Mouse (Mus musculus) C2C12 (cell line): Measurements from ENCODE around the gene Tap2. TPM values are rescaled to one million over a fixed set of nuclear protein-coding genes. Genes with fewer than 3 reads are reported as not detected.

Source experiments
- H3K27me3 ChIP-seq: one replicate; pipeline ENCODE4 v1.6.1; 2011; ENCODE audit not compliant: control insufficient read depth, insufficient read depth, insufficient read length
- H3K36me3 ChIP-seq: one replicate; pipeline ENCODE4 v1.6.1; 2011; ENCODE audit not compliant: control insufficient read depth, insufficient read depth
- H3K4me3 ChIP-seq: one replicate; pipeline ENCODE4 v1.5.1; 2011; ENCODE audit warnings: mild to moderate bottlenecking, control low read depth; ENCODE audit not compliant: poor library complexity, insufficient read depth, severe bottlenecking
- H3K79me2 ChIP-seq: one replicate; pipeline ENCODE4 v1.6.1; 2011; ENCODE audit not compliant: control insufficient read depth, insufficient read depth
- H3K79me3 ChIP-seq: one replicate; pipeline ENCODE4 v1.6.1; 2011; ENCODE audit warnings: low read depth, control low read depth
- H3ac ChIP-seq: one replicate; pipeline ENCODE3; 2011; ENCODE audit warnings: low read depth; ENCODE audit not compliant: control insufficient read depth, insufficient read length
- CEBPB ChIP-seq: IDR thresholded peaks from one replicate; pipeline ENCODE4 v1.6.1; 2011; ENCODE audit warnings: low read depth, mild to moderate bottlenecking, control low read depth, moderate library complexity
- CTCF ChIP-seq: IDR thresholded peaks from one replicate; pipeline ENCODE4 v1.5.1; 2011; ENCODE audit not compliant: control insufficient read depth, insufficient read depth, insufficient read length
- FOSL1 ChIP-seq: IDR thresholded peaks from one replicate; pipeline ENCODE4 v1.8.0; 2011; ENCODE audit warnings: mild to moderate bottlenecking, low read length; ENCODE audit not compliant: poor library complexity, insufficient read depth, severe bottlenecking
- MAX ChIP-seq: IDR thresholded peaks from one replicate; pipeline ENCODE4 v1.6.1; 2011; ENCODE audit warnings: mild to moderate bottlenecking, control low read depth
- MYOD1 ChIP-seq: IDR thresholded peaks from one replicate; pipeline ENCODE4 v1.6.1; 2011; ENCODE audit warnings: low read depth; ENCODE audit not compliant: control insufficient read depth, insufficient read length
- MYOG ChIP-seq: IDR thresholded peaks from one replicate; pipeline ENCODE4 v1.6.1; 2011; ENCODE audit not compliant: control insufficient read depth, insufficient read length; ENCODE audit errors: extremely low read depth
- USF1 ChIP-seq: IDR thresholded peaks from one replicate; pipeline ENCODE4 v1.6.1; 2011; ENCODE audit warnings: low read depth, mild to moderate bottlenecking, control low read depth, moderate library complexity
- polyA plus RNA-seq: library from polyadenylated mRNA; unstranded; fragments of >200 nt; fragmentation: generic; extraction: Trizol; gene quantifications from one replicate; pipeline ENCODE4 v1.2.1, GENCODE M21; 2012; ENCODE audit warnings: missing spikeins

Gene Tap2
- polyA plus RNA-seq, 1 experiment: 0.47 TPM

GRCm38 (mm10) chr17:34240916-34241315, 37.6 kb downstream of the Tap2 start:
- H3K79me3 ChIP-seq: no peaks in the 10 kb centered on the region
- no peaks in the 10 kb centered on the region for H3K79me2 ChIP-seq
- no peak overlapping the region for H3K4me3 ChIP-seq
- no peak for TF ChIP-seq MYOD1
- TF ChIP-seq MAX: no peak
- no peak for TF ChIP-seq CTCF
- no peak for TF ChIP-seq MYOG
- no peak for TF ChIP-seq CEBPB
- TF ChIP-seq USF1: no peak
- no peak for TF ChIP-seq FOSL1
- H3K27me3 ChIP-seq: peaks cover 6% of the 10 kb centered on the region
- H3K36me3 ChIP-seq: no peaks in the 10 kb centered on the region
- no peak overlapping the region for H3ac ChIP-seq

GRCm38 (mm10) chr17:34244656-34245055, 41.3 kb downstream of the Tap2 start:
- Histone ChIP-seq H3K79me2 (no peaks in the 10 kb centered on the region), H3K36me3 (no peaks in the 10 kb centered on the region)

GRCm38 (mm10) chr17:34247047-34247446, 43.7 kb downstream of the Tap2 start:
- no peak overlapping the region for H3K4me3 ChIP-seq

More at GRCm38 (mm10) chr17:34244656-34245055, 41.3 kb downstream of the Tap2 start:
- no peak overlapping the region for H3K4me3 ChIP-seq
- no peaks in the 10 kb centered on the region for H3K79me3 ChIP-seq
- no peak overlapping the region for H3ac ChIP-seq
- no peak for TF ChIP-seq MAX
- no peak for TF ChIP-seq USF1
- no peak for TF ChIP-seq MYOG
- TF ChIP-seq MYOD1: no peak
- no peak for TF ChIP-seq FOSL1
- TF ChIP-seq CEBPB: no peak
- TF ChIP-seq CTCF: no peak
- H3K27me3 ChIP-seq: peaks cover 18% of the 10 kb centered on the region

GRCm38 (mm10) chr17:34248764-34249163, 45.4 kb downstream of the Tap2 start:
- Histone ChIP-seq H3ac (no peak overlapping the region), H3K36me3 (no peaks in the 10 kb centered on the region), H3K79me2 (no peaks in the 10 kb centered on the region), H3K79me3 (no peaks in the 10 kb centered on the region), H3K4me3 (no peak overlapping the region), H3K27me3 (peaks cover 15% of the 10 kb centered on the region)
- TF ChIP-seq FOSL1 (no peak), CTCF (no peak), USF1 (no peak), MAX (no peak), MYOD1 (no peak), CEBPB (no peak), MYOG (no peak)

More at GRCm38 (mm10) chr17:34247047-34247446, 43.7 kb downstream of the Tap2 start:
- H3ac ChIP-seq: no peak overlapping the region
- TF ChIP-seq MYOG (no peak), FOSL1 (no peak), MYOD1 (no peak), USF1 (no peak), CTCF (no peak), MAX (no peak), CEBPB (no peak)
- H3K79me3 ChIP-seq: no peaks in the 10 kb centered on the region
- H3K27me3 ChIP-seq: peaks cover 15% of the 10 kb centered on the region
- no peaks in the 10 kb centered on the region for H3K36me3 ChIP-seq
- H3K79me2 ChIP-seq: no peaks in the 10 kb centered on the region

- Histone ChIP-seq H3K79me2 (no peaks in the 10 kb centered on the region), H3K79me3 (no peaks in the 10 kb centered on the region), H3K36me3 (no peaks in the 10 kb centered on the region)
Measured at GRCm38 (mm10) chr17:34249361-34249760, 46.0 kb downstream of the Tap2 start.

GRCm38 (mm10) chr17:34249878-34250277, 46.6 kb downstream of the Tap2 start:
- Histone ChIP-seq H3K79me3 (no peaks in the 10 kb centered on the region), H3K27me3 (peaks cover 15% of the 10 kb centered on the region), H3K4me3 (no peak overlapping the region), H3K36me3 (no peaks in the 10 kb centered on the region), H3K79me2 (no peaks in the 10 kb centered on the region), H3ac (no peak overlapping the region)
- no peak for TF ChIP-seq FOSL1

More at GRCm38 (mm10) chr17:34249361-34249760, 46.0 kb downstream of the Tap2 start:
- Histone ChIP-seq H3K4me3 (no peak overlapping the region), H3ac (no peak overlapping the region), H3K27me3 (peaks cover 15% of the 10 kb centered on the region)
- TF ChIP-seq MYOD1 (no peak), FOSL1 (no peak), CEBPB (no peak), MYOG (no peak), USF1 (no peak), MAX (no peak), CTCF (no peak)
